Mouse (Mus musculus): ENCODE data around the gene Fam213a. TPM values are rescaled to one million over a fixed set of nuclear protein-coding genes. Genes with fewer than 3 reads are reported as not detected.

Fam213a gene
- polyA plus RNA-seq, 1 experiment from 2014 or later = 39.6 TPM

- H3K4me3 ChIP-seq = no peak overlapping the region
- no peaks in the 10 kb centered on the region for H3K27me3 ChIP-seq
- H3K36me3 ChIP-seq = no peaks in the 10 kb centered on the region
- no peaks in the 10 kb centered on the region for H3K9me3 ChIP-seq
- WGBS = 86% methylated on average over 3 of the region's 3 CpGs
- no peak overlapping the region for H3K27ac ChIP-seq
- no peaks in the 10 kb centered on the region for H3K4me1 ChIP-seq
- no peak overlapping the region for H3K4me2 ChIP-seq
- H3K9ac ChIP-seq = no peak overlapping the region
- ATAC-seq (ENCODE audit: insufficient number of reproducible peaks, low FRiP score, low TSS enrichment, low read depth) = no peak
Observed at GRCm38 (mm10) chr14:41021246-41021645, 7.7 kb upstream of the Fam213a start.

- no peak for ATAC-seq (ENCODE audit: insufficient number of reproducible peaks, low FRiP score, low TSS enrichment, low read depth)
Observed at GRCm38 (mm10) chr14:41017460-41017859, 3.9 kb upstream of the Fam213a start.

GRCm38 (mm10) chr14:41014701-41015240, 1.2 kb upstream of the Fam213a start:
- WGBS = 69% methylated on average over 5 of the region's 5 CpGs
- Histone ChIP-seq H3K27me3 (no peaks in the 10 kb centered on the region), H3K4me1 (peaks cover 10% of the 10 kb centered on the region), H3K36me3 (no peaks in the 10 kb centered on the region), H3K9me3 (no peaks in the 10 kb centered on the region), H3K4me3 (no peak overlapping the region), H3K4me2 (no peak overlapping the region), H3K27ac (no peak overlapping the region), H3K9ac (no peak overlapping the region)
- ATAC-seq (ENCODE audit: insufficient number of reproducible peaks, low FRiP score, low TSS enrichment, low read depth) = no peak

More at GRCm38 (mm10) chr14:41017460-41017859, 3.9 kb upstream of the Fam213a start:
- Histone ChIP-seq H3K27ac (no peak overlapping the region), H3K36me3 (no peaks in the 10 kb centered on the region), H3K9ac (no peak overlapping the region), H3K4me3 (no peak overlapping the region), H3K4me1 (peaks cover 10% of the 10 kb centered on the region), H3K4me2 (no peak overlapping the region), H3K9me3 (no peaks in the 10 kb centered on the region), H3K27me3 (no peaks in the 10 kb centered on the region)
- 62% methylated on average over 5 of the region's 5 CpGs for WGBS

DNA sequence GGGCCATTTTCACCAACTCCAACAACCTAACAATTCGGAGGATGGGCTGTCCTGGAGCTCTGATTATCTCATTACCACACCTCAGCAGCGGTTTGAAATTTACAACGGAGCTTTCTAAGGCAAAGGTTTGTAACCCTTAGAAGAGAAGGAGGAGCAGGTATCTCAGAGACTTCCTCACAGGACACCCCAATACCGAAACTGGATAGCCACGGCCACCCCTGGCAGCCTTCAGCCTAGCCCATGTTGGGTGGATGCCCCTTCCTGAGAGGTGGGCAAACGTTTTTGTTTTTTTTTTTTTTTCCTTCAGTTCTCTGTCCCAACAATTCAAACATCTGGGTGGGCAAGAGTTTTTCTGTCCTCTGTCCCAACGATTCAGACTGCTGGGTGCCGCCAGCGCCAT, 445 bp downstream of the Fam213a start:
- ATAC-seq (ENCODE audit: insufficient number of reproducible peaks, low FRiP score, low TSS enrichment, low read depth) = no peak
- H3K4me3 ChIP-seq = peak overlapping the region; percentile 60
- H3K27ac ChIP-seq = no peak overlapping the region

GRCm38 (mm10) chr14:41011916-41012315, 1.7 kb downstream of the Fam213a start:
- 77% methylated on average over 3 of the region's 3 CpGs for WGBS
- peaks cover 10% of the 10 kb centered on the region for H3K4me1 ChIP-seq
- H3K36me3 ChIP-seq = no peaks in the 10 kb centered on the region
- no peaks in the 10 kb centered on the region for H3K9me3 ChIP-seq
- no peak for ATAC-seq (ENCODE audit: insufficient number of reproducible peaks, low FRiP score, low TSS enrichment, low read depth)
- no peaks in the 10 kb centered on the region for H3K27me3 ChIP-seq
- no peak overlapping the region for H3K9ac ChIP-seq
- H3K4me2 ChIP-seq = no peak overlapping the region
- H3K27ac ChIP-seq = no peak overlapping the region
- H3K4me3 ChIP-seq = no peak overlapping the region

More for the DNA sequence above, 445 bp downstream of the Fam213a start:
- Histone ChIP-seq H3K27me3 (no peaks in the 10 kb centered on the region), H3K9me3 (no peaks in the 10 kb centered on the region), H3K4me1 (peaks cover 10% of the 10 kb centered on the region), H3K36me3 (no peaks in the 10 kb centered on the region), H3K4me2 (peak overlapping the region; percentile 85), H3K9ac (peak overlapping the region; percentile 59)
- 15% methylated on average over 9 of the region's 9 CpGs for WGBS

GRCm38 (mm10) chr14:41008138-41008537, 5.5 kb downstream of the Fam213a start:
- Histone ChIP-seq H3K27ac (no peak overlapping the region), H3K27me3 (no peaks in the 10 kb centered on the region), H3K4me3 (no peak overlapping the region), H3K36me3 (no peaks in the 10 kb centered on the region), H3K9me3 (no peaks in the 10 kb centered on the region), H3K4me2 (no peak overlapping the region), H3K4me1 (peaks cover 9% of the 10 kb centered on the region), H3K9ac (no peak overlapping the region)
- WGBS = 63% methylated on average over 2 of the region's 2 CpGs
- no peak for ATAC-seq (ENCODE audit: insufficient number of reproducible peaks, low FRiP score, low TSS enrichment, low read depth)

DNA sequence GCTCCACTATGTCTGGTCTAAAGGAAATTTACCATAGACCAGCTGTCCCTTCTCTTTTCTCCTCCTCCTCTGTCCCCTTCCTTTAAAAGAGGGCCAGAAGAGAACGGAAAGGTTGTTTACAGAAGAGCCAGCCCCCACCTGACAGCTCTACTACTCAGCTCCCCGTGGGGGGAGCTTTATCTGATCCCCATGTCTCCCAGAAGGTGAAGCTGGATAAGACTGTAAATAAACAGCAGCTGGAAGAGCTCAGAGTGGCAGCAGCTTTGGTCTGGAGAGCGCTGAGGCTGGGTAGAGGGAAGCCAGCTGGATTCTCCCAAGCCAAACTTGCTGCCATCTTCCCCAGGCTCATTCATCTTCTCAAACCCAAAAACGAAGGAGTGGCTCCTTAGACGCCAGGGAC, 5.9 kb downstream of the Fam213a start:
- 34% methylated on average over 5 of the region's 5 CpGs for WGBS
- H3K9me3 ChIP-seq = no peaks in the 10 kb centered on the region
- H3K27me3 ChIP-seq = no peaks in the 10 kb centered on the region
- no peak for ATAC-seq (ENCODE audit: insufficient number of reproducible peaks, low FRiP score, low TSS enrichment, low read depth)
- H3K36me3 ChIP-seq = no peaks in the 10 kb centered on the region
- H3K4me3 ChIP-seq = no peak overlapping the region
- H3K9ac ChIP-seq = no peak overlapping the region
- no peak overlapping the region for H3K27ac ChIP-seq
- peaks cover 7% of the 10 kb centered on the region for H3K4me1 ChIP-seq
- no peak overlapping the region for H3K4me2 ChIP-seq

DNA sequence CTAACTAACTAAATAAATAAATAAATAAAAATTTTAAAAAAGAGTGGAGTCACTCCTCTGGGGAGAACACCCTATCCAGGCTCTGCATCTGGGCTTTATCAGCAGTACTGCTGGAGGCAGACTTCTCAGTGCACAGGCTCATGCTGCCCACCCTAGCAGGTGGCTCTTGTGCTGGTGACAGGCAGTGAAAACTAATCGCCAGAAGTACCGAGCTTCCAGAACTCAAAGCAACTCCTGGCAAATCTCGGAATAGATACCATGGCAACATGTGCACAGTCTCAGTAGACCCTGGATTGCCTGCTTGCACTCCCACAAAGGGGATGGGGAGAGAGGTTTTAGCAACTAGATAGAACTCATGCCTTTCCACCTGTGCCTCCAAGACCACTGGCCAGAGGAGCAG, 6.7 kb downstream of the Fam213a start:
- Histone ChIP-seq H3K4me3 (no peak overlapping the region), H3K27me3 (no peaks in the 10 kb centered on the region), H3K9ac (no peak overlapping the region), H3K9me3 (no peaks in the 10 kb centered on the region), H3K27ac (no peak overlapping the region), H3K4me2 (no peak overlapping the region), H3K36me3 (no peaks in the 10 kb centered on the region), H3K4me1 (peaks cover 7% of the 10 kb centered on the region)
- WGBS = 73% methylated on average over 3 of the region's 3 CpGs
- no peak for ATAC-seq (ENCODE audit: insufficient number of reproducible peaks, low FRiP score, low TSS enrichment, low read depth)

GRCm38 (mm10) chr14:41006263-41006662, 7.3 kb downstream of the Fam213a start:
- ATAC-seq (ENCODE audit: insufficient number of reproducible peaks, low FRiP score, low TSS enrichment, low read depth) = no peak
- H3K9ac ChIP-seq = no peak overlapping the region
- H3K4me2 ChIP-seq = no peak overlapping the region
- peaks cover 7% of the 10 kb centered on the region for H3K4me1 ChIP-seq
- WGBS = 82% methylated on average over 10 of the region's 10 CpGs
- no peaks in the 10 kb centered on the region for H3K27me3 ChIP-seq
- 0 out of 2 replicates have a peak, but pooled peaks cover 2% of the 10 kb centered on the region for H3K36me3 ChIP-seq
- no peak overlapping the region for H3K4me3 ChIP-seq
- H3K27ac ChIP-seq = no peak overlapping the region
- H3K9me3 ChIP-seq = no peaks in the 10 kb centered on the region

DNA sequence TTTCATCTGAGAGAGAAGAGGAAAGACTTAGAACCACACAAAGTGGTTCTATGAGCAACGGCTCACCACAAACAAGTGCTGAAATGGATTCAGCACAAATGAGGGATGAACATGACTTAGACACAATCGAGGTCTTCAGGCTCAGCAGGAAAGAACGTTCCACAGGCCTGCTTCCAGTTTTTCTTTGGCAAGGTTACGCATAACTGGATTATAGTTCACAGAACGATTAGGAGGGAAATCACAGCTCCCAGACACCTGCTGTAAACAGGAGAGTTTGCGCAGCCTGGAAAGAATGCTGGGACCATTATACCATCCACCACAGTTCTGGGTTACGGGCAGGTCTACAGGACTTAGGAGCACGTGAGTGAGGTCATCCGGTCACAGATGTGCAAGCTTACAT, 7.9 kb downstream of the Fam213a start:
- 75% methylated on average over 9 of the region's 9 CpGs for WGBS
- Histone ChIP-seq H3K4me3 (no peak overlapping the region), H3K27me3 (no peaks in the 10 kb centered on the region), H3K4me2 (no peak overlapping the region), H3K27ac (no peak overlapping the region), H3K36me3 (0 out of 2 replicates have a peak, but pooled peaks cover 2% of the 10 kb centered on the region), H3K4me1 (peaks cover 7% of the 10 kb centered on the region), H3K9ac (no peak overlapping the region), H3K9me3 (no peaks in the 10 kb centered on the region)
- no peak for ATAC-seq (ENCODE audit: insufficient number of reproducible peaks, low FRiP score, low TSS enrichment, low read depth)

DNA sequence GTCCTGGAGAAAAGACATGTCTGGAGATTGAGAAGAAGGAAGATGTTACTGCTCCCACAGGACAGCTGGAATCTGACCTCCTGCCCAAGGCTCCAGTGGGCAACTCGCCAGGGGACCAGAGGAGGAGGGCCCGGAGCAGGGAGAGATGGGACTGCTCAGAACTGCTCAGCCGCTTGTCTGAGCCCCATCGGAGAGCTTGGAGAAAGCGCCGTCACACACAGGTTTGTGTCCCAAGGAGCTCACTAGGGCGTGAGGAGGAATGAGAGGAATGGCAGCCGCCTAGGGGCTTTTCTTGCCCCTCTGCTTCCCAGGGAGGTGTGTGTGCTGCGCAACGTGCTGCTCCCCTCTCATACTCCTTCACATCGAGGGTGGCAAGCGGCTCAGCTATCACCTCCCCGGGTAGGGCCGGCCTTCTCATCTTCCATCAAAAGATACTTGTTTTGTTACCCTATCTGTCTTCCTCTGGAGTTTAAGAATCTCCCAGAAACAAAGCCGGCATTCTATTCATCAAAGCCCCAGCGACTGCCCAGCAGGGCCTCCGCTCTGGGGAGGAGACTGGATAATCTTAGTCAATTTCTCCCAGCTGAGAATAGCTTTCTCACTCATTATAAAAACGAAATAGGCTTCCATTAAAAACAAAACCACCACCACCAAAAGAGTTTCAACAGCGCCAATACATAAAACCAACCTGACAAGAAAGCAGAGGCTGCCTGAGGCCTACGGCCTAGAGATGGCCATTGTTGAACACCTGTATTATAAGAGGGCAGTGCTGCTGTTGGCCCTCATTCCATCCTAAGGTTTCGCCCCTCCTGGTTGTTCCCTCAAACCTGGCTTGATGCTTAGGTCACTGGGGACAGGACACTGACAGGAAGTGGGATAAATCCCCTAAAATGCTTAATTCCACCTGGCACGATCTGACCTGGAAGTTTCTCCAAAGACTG, 9.1 kb downstream of the Fam213a start:
- Histone ChIP-seq H3K27me3 (no peaks in the 10 kb centered on the region), H3K27ac (no peak overlapping the region), H3K4me1 (peaks cover 7% of the 10 kb centered on the region), H3K4me2 (no peak overlapping the region), H3K36me3 (0 out of 2 replicates have a peak, but pooled peaks cover 2% of the 10 kb centered on the region), H3K9ac (no peak overlapping the region), H3K9me3 (no peaks in the 10 kb centered on the region), H3K4me3 (no peak overlapping the region)
- WGBS = 29% methylated on average over 22 of the region's 22 CpGs
- ATAC-seq (ENCODE audit: insufficient number of reproducible peaks, low FRiP score, low TSS enrichment, low read depth) = no peak

- no peak for ATAC-seq (ENCODE audit: insufficient number of reproducible peaks, low FRiP score, low TSS enrichment, low read depth)
- H3K4me2 ChIP-seq = no peak overlapping the region
- peaks cover 7% of the 10 kb centered on the region for H3K4me1 ChIP-seq
- H3K27me3 ChIP-seq = no peaks in the 10 kb centered on the region
- H3K9me3 ChIP-seq = no peaks in the 10 kb centered on the region
- H3K4me3 ChIP-seq = no peak overlapping the region
- H3K9ac ChIP-seq = no peak overlapping the region
- 0 out of 2 replicates have a peak, but pooled peaks cover 2% of the 10 kb centered on the region for H3K36me3 ChIP-seq
- no peak overlapping the region for H3K27ac ChIP-seq
- 77% methylated on average over 5 of the region's 5 CpGs for WGBS
Observed at GRCm38 (mm10) chr14:41001576-41001975, 12.0 kb downstream of the Fam213a start.

All from limb, embryonic 15.5 days (tissue).